Mouse (Mus musculus) G1E (cell line): ENCODE results near the gene Il12rb1.

ENCODE experiments used
- CTCF ChIP-seq: IDR thresholded peaks from 2 replicates; pipeline ENCODE4 v1.5.1; 2012; ENCODE audit warnings: low read depth, low read length, inconsistent platforms, mixed read lengths
- POLR2AphosphoS5 ChIP-seq: IDR thresholded peaks from 2 replicates; pipeline ENCODE4 v1.6.1; 2012; ENCODE audit warnings: low read depth, low read length, inconsistent platforms; ENCODE audit not compliant: insufficient replicate concordance
- TAL1 ChIP-seq: conservative IDR thresholded peaks from 2 replicates; pipeline ENCODE4 v1.6.1; 2012; ENCODE audit warnings: low read depth, low read length, inconsistent platforms, mixed read lengths

DNA sequence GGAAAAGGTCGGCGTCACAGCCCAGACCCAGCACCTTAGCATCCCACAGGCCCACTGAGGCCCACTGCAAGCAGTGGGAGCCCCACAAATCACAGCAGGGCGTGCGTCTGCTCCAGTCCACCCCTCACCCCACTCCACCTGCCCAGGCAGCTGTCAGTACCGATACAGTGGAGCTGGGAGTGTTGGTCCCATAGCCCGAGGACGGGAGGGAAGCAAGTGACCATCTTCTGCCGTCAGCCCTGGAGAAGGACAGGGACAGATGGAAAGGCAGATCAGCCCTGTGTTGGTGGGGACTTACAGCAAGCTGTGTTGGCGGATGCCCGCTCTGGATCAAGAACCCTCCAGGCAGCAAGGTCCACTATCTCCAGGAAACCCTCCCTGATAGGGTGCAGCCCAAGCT, 19.2 kb upstream of the Il12rb1 start:
- TF ChIP-seq CTCF (no peak), TAL1 (no peak), POLR2AphosphoS5 (no peak)
